Mouse (Mus musculus) embryonic facial prominence, embryonic 10.5 days (tissue): ENCODE results near the gene Rnf213. TPM values are rescaled to one million over a fixed set of nuclear protein-coding genes. Genes with fewer than 3 reads are reported as not detected.

Source experiments
- DNase-seq: peaks from one replicate; pipeline ENCODE4 v3.0.0-alpha.2; 2017; ENCODE audit warnings: low spot score
- H3K27ac ChIP-seq: fragments of 300-500 bp; sonication (generic); replicated peaks from 2 replicates; pipeline ENCODE4 v1.5.1; 2016; ENCODE audit warnings: mild to moderate bottlenecking
- H3K27me3 ChIP-seq: fragments of 300-500 bp; sonication (generic); replicated peaks from 2 replicates; pipeline ENCODE4 v1.6.1; 2016; ENCODE audit warnings: low read depth, mild to moderate bottlenecking; ENCODE audit not compliant: poor library complexity, severe bottlenecking
- H3K36me3 ChIP-seq: fragments of 300-500 bp; sonication (generic); replicated peaks from 2 replicates; pipeline ENCODE4 v1.6.1; 2016; ENCODE audit warnings: mild to moderate bottlenecking, moderate library complexity
- H3K4me1 ChIP-seq: fragments of 300-500 bp; sonication (generic); 2 replicates; pipeline ENCODE4 v1.6.1; 2016
- H3K4me3 ChIP-seq: fragments of 300-500 bp; sonication (generic); 2 replicates; pipeline ENCODE4 v1.5.1; 2016; ENCODE audit warnings: mild to moderate bottlenecking, moderate library complexity
- H3K9me3 ChIP-seq: fragments of 300-500 bp; sonication (generic); 2 replicates; pipeline ENCODE4 v1.6.1; 2016; ENCODE audit warnings: mild to moderate bottlenecking
- WGBS: fragments of 180-500 bp; shearing (Covaris S2); methylation state at CpG from one replicate; pipeline ENCODE4 v1.1.7; 2016; 5-methylcytosine and 5-hydroxymethylcytosine counted together
- polyA plus RNA-seq: library from polyadenylated mRNA; unstranded; fragments of >200 nt; fragmentation: Nextera tagmentation; extraction: Ambion mirVana; gene quantifications from 2 replicates; pipeline ENCODE4 v1.2.1, GENCODE M21; 2016

Rnf213 gene
- polyA plus RNA-seq, 1 experiment from 2014 or later, result 1.4 TPM

DNA sequence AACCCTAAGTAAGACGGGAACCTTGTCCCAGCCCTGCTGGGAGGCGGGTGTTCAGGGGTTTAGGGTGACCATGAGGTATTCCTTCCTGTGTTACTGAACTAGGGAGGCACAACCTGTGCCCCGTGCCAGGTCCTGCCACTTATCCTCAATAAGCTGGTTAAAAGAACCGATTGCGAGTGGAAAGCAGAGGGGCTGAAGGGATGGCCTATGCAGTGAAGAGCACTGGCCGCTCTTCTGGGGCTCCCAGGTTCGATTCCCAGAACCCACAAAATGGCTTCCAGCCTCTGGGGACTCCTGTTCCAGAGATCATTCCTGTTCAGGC lies 544 bp downstream of the Rnf213 start:
- peaks cover 95% of the 10 kb centered on the region for H3K27me3 ChIP-seq
- WGBS, result 27% methylated on average over 7 of the region's 7 CpGs
- DNase-seq, result peak; percentile 31
- H3K4me3 ChIP-seq, result peak overlapping the region; percentile 55
- H3K9me3 ChIP-seq, result no peaks in the 10 kb centered on the region
- H3K4me1 ChIP-seq, result peaks cover 36% of the 10 kb centered on the region
- no peak overlapping the region for H3K27ac ChIP-seq
- no peaks in the 10 kb centered on the region for H3K36me3 ChIP-seq

DNA sequence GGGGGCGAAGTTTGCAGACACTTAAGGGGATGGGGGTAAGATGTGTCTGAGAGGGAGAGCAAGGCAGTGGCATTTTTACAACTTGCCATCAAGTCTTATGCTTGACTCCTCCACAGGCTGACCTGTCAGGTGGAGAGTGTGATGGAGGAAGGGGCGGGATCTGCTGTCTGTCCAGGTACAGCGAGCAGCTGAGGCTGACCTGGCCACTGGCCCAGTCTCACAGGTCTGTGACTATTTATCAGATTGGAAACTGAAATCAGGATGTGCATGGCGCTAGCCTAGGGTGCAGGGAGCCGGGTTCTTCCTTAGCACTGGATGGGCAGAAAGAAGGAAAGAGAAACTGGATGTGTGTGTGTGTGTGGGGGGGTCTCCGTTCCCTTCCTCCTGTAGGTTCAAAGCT lies 1.3 kb downstream of the Rnf213 start:
- Histone ChIP-seq H3K27me3 (peaks cover 91% of the 10 kb centered on the region), H3K27ac (no peak overlapping the region), H3K4me1 (peaks cover 36% of the 10 kb centered on the region), H3K4me3 (no peak overlapping the region), H3K36me3 (no peaks in the 10 kb centered on the region), H3K9me3 (no peaks in the 10 kb centered on the region)
- 37% methylated on average over 6 of the region's 6 CpGs for WGBS
- no peak for DNase-seq

DNA sequence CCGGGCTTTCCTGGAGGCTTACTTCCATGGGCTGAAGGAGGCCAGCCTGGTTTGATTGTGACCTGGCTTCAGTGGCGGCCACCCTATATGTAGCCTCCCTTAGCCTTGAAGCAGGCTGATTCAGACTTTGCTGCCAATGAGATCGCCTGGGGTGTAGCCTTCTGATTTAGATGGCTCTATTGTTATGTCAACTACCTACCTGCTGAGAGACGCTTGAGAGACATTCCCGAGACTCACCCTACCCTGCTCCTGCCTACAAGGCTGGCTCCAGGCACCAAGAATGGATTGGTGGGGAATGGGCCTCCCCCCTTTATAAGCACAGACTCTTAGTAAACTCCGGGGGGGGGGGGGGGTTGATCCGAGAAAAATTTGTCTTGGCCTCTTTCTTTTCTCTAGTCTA lies 2.5 kb downstream of the Rnf213 start:
- Histone ChIP-seq H3K27me3 (peaks cover 83% of the 10 kb centered on the region), H3K9me3 (no peaks in the 10 kb centered on the region)
- WGBS, result 7% methylated on average over 7 of the region's 7 CpGs

DNA sequence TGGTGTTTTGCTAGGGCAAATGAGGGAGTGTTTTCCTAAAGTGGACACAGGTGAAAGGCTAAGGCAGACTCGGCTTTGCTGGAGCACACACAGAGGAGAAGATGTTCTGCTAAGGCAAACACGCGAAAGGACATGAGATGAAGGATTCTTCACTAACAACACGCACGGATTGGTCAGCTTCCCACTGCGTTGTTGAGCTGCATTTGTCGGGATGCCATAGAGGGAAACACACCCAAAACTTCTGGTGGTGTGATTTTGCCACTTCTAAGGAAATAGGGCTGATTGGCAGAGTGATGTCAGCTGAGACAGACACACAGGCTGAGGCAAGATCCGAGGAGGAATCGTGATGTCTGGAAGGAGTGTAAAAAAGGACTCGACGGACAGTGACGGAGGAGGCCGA lies 3.0 kb downstream of the Rnf213 start:
- Histone ChIP-seq H3K36me3 (no peaks in the 10 kb centered on the region), H3K27me3 (peaks cover 78% of the 10 kb centered on the region), H3K27ac (no peak overlapping the region), H3K4me1 (peaks cover 20% of the 10 kb centered on the region), H3K9me3 (no peaks in the 10 kb centered on the region), H3K4me3 (no peak overlapping the region)
- 12% methylated on average over 13 of the region's 13 CpGs for WGBS
- DNase-seq, result no peak

More for the DNA sequence above, 2.5 kb downstream of the Rnf213 start:
- no peak overlapping the region for H3K4me3 ChIP-seq
- H3K27ac ChIP-seq, result no peak overlapping the region
- no peak for DNase-seq
- H3K4me1 ChIP-seq, result peaks cover 26% of the 10 kb centered on the region
- H3K36me3 ChIP-seq, result no peaks in the 10 kb centered on the region

DNA sequence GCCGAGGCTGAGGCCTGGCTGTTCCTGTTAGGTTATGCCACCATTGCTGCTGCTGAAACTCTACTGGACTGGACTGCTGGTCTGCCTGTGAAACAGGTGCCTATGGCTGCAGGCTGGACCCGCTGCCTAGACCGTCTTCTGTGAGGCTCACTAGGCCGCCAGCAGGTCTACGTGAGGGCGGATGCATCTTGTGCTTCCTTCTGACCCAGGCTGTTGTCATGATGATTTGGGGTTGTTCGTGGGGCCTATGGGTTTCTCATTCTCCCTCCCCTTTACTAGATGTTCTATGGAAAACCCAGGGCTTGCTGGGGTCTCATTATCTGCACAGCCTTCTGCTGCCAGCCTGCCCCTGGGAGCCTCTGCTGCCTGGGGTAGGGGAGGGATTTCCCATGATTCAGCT lies 3.6 kb downstream of the Rnf213 start:
- DNase-seq, result no peak
- Histone ChIP-seq H3K4me3 (no peak overlapping the region), H3K4me1 (peaks cover 18% of the 10 kb centered on the region), H3K36me3 (no peaks in the 10 kb centered on the region), H3K9me3 (no peaks in the 10 kb centered on the region), H3K27ac (no peak overlapping the region), H3K27me3 (peaks cover 73% of the 10 kb centered on the region)
- WGBS, result 44% methylated on average over 7 of the region's 7 CpGs

DNA sequence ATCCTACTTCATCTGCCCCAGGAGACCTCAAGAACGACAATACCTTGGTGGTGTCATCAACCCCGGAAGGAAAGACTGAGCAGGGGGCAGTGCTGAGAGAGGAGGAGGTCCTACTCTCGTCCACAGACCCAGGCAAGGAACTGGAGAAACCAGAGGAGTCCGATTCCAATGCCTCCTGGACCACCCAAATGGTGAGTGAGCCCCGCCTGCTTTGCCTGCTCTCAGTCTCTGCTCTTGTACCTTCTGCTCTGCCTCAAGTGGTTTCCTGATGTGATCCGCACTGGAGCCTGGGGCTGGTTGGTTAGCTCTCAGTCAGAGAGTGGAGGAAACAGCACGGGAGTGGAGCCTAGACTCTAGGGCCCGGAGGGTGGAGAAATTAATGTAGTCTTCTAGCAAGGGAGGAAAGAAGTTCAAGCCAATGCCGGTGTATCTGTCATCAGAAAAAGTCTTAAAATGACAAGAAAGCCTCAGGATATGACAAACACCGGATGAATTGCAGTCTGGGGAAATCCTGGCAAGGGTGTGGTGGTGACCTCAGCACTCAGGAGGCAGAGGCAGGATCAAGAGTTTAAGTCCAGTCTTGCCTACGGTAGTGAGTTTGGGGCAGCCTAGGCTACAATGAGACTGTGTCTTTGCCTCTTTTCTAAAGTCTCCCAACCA lies 9.7 kb downstream of the Rnf213 start:
- Histone ChIP-seq H3K27me3 (peaks cover 15% of the 10 kb centered on the region), H3K4me1 (no peaks in the 10 kb centered on the region), H3K36me3 (no peaks in the 10 kb centered on the region), H3K9me3 (no peaks in the 10 kb centered on the region), H3K27ac (no peak overlapping the region), H3K4me3 (no peak overlapping the region)
- no peak for DNase-seq
- 48% methylated on average over 11 of the region's 11 CpGs for WGBS

DNA sequence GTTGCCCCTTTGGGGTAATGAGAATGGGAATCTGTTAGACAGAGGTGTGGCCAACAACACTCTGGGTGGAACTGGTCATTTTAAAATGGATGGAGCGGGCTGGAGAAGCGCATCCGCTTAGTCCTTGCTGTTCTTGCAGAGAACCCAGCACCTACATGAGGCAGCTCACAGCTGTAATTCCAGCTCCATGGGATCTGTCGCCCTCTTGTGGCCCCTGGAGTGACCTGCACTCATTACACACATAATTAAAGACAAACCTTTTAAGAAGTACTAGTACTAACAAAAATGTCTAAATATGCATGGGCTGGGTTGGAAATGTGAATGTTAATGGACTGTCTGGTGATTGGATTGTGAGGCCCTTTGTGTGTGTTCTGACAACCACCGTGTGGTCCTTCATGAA lies 11.7 kb downstream of the Rnf213 start:
- Histone ChIP-seq H3K4me3 (no peak overlapping the region), H3K4me1 (0 out of 2 replicates have a peak, but pooled peaks cover 2% of the 10 kb centered on the region), H3K27me3 (peaks cover 3% of the 10 kb centered on the region; the same call in 1 of the 2 replicates), H3K36me3 (no peaks in the 10 kb centered on the region), H3K27ac (no peak overlapping the region), H3K9me3 (no peaks in the 10 kb centered on the region)
- 51% methylated on average over 5 of the region's 5 CpGs for WGBS
- peak; percentile 56 for DNase-seq

DNA sequence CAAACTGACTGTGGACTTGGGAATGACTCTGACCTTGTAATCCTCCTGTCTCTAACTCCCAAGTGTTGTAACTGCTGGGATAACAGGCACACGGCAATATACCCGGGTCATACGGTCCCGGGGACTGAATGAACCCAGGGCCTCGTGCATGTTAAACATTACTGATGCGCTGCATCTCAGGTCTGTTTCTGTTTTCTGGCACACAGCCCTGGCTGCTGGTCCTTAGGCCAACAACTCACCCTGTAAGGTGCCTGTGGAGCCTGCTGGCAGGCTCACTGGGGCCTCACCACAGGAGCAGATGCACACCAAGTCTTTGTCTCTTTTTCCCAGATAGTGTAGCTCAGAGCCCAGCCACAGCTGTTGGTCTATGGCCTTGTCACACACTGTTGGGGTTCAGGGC lies 14.5 kb downstream of the Rnf213 start:
- Histone ChIP-seq H3K27ac (no peak overlapping the region), H3K27me3 (no peaks in the 10 kb centered on the region), H3K4me1 (peaks cover 2% of the 10 kb centered on the region; the same call in 1 of the 2 replicates), H3K36me3 (no peaks in the 10 kb centered on the region), H3K9me3 (no peaks in the 10 kb centered on the region), H3K4me3 (no peak overlapping the region)
- 91% methylated on average over 6 of the region's 6 CpGs for WGBS
- no peak for DNase-seq

DNA sequence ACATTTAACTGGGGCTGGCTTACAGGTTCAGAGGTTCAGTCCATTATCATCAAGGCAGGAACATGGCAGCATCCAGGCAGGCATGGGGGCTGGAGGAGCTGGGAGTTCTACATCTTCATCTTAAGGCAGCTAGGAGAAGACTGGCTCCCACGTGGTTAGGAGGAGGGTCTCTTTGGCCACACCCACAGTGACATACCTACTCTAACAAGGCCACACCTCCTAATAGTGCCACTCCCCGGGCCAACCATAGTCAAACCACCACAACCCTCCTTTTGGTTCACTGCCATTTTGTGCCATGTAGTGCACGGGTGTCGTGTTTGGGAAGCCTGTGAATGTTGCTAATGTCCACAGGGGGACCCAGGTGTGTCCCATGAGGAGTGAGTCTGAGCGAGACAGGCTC lies 15.1 kb downstream of the Rnf213 start:
- Histone ChIP-seq H3K9me3 (no peaks in the 10 kb centered on the region), H3K36me3 (no peaks in the 10 kb centered on the region), H3K27me3 (no peaks in the 10 kb centered on the region), H3K4me1 (peaks cover 2% of the 10 kb centered on the region; the same call in 1 of the 2 replicates), H3K27ac (no peak overlapping the region), H3K4me3 (no peak overlapping the region)
- WGBS, result 51% methylated on average over 5 of the region's 5 CpGs
- no peak for DNase-seq

DNA sequence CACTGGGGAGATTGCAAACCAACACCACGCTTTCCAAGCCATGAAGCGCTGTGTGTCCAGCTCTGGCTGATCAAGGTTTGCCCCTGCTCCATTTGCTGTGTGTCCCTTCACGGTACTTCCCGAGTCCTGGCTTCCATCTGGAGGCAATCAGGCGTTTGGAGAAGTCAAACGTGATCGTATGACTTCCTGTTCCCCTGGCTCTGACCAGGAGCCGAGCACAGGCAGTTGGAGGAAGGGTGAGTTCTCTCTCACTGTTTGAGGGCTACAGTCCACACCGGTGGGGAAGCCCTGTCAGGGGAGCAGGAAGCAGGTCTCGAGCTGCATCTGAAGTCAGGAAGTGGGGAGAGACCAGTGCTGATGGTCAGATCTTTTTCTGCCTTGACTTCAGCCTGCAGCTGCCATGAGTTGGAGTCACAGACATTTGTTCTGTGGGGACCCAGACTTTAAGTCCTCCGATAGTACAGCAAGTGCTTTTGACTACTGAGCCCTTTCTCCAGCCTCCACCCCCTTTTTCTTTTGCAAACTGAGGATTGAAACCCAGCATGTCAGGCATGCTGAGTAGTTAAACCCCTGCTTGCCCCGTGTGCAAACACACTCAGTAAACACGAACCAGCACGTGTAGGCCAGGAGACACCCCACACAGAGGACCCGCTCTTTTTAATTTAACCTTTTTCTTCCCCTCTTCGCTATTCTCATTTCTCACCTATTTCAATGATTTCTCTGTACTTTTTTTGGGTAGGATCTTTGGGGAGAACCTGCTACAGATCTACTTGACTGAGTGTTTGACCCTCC lies 26.6 kb downstream of the Rnf213 start:
- H3K4me3 ChIP-seq, result no peak overlapping the region
- peak; percentile 72 for DNase-seq
- H3K36me3 ChIP-seq, result no peaks in the 10 kb centered on the region
- peak overlapping the region; percentile 77 for H3K27ac ChIP-seq
- no peaks in the 10 kb centered on the region for H3K9me3 ChIP-seq
- H3K4me1 ChIP-seq, result peaks cover 21% of the 10 kb centered on the region
- H3K27me3 ChIP-seq, result no peaks in the 10 kb centered on the region; the same call in 1 of the 2 replicates
- WGBS, result 44% methylated on average over 16 of the region's 16 CpGs

DNA sequence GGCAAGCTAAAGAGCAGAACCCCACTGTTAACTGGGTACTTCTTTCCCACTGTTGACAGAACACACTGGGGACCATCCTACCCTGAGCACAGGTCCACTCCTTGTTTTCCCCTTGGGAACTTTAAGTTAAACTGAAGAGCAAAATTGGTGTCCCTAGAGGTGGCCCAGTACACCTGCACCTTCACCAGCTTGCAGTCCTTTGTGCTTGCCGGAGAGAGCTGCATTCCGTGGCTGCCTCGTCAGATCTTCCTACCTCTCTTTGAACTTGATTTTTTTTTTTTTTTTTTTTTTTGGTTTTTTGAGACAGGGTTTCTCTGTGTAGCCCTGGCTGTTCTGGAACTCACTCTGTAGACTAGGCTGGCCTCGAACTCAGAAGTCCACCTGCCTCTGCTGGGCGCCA lies 27.5 kb downstream of the Rnf213 start:
- Histone ChIP-seq H3K36me3 (no peaks in the 10 kb centered on the region), H3K27me3 (no peaks in the 10 kb centered on the region), H3K27ac (peak overlapping the region; percentile 77), H3K4me1 (peaks cover 21% of the 10 kb centered on the region), H3K9me3 (no peaks in the 10 kb centered on the region), H3K4me3 (no peak overlapping the region)
- WGBS, result 75% methylated on average over 5 of the region's 5 CpGs
- no peak for DNase-seq

DNA sequence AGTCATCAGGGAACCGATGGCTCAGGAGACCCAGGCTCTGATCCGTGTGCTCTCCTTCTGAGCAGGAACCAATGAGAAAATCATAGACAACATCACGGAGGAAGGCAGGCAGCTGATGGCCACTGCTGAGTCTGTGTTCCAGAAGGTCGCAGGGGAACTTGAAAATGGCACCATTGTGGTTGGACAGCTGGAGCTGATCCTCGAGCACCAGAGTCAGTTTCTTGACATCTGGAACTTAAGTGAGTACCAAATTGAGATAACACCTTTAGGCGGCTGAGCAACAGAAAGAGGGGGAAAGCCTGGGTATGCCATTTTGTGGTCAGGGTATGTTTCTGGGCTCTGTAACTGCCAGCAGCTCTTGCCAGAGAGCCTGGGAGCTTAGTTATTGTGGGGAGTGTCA lies 34.5 kb downstream of the Rnf213 start:
- no peak for DNase-seq
- H3K27ac ChIP-seq, result no peak overlapping the region
- H3K27me3 ChIP-seq, result peaks cover 11% of the 10 kb centered on the region; the same call in 1 of the 2 replicates
- peaks cover 12% of the 10 kb centered on the region for H3K4me1 ChIP-seq
- no peaks in the 10 kb centered on the region for H3K36me3 ChIP-seq
- WGBS, result 80% methylated on average over 6 of the region's 6 CpGs
- no peak overlapping the region for H3K4me3 ChIP-seq
- no peaks in the 10 kb centered on the region for H3K9me3 ChIP-seq

DNA sequence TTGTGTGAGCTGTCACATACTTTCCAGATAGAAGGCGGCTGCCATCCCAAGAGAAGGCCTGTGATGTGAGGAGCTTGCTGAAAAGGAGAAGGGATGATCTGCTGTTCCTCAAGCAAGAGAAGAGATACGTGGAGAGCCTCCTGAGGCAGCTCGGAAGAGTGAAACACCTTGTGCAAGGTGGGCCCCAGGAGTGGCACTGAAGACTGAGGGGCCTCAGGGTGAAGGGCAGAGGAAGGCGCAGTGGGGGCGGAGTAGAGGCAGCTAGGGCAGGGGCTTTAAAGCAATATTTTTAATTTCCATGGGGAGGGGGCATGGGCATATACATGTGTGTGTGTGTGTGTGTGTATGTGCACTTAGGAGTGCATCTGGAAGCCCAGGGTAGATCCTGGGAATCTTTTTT lies 35.1 kb downstream of the Rnf213 start:
- Histone ChIP-seq H3K9me3 (no peaks in the 10 kb centered on the region), H3K27me3 (peaks cover 11% of the 10 kb centered on the region; the same call in 1 of the 2 replicates), H3K36me3 (no peaks in the 10 kb centered on the region), H3K27ac (no peak overlapping the region), H3K4me1 (peaks cover 12% of the 10 kb centered on the region), H3K4me3 (peak overlapping the region; percentile 48; the same call in 1 of the 2 replicates)
- no peak for DNase-seq
- 87% methylated on average over 5 of the region's 5 CpGs for WGBS
